ENCODE assay signal across 34 mouse cellular contexts in the genomic region with DNA sequence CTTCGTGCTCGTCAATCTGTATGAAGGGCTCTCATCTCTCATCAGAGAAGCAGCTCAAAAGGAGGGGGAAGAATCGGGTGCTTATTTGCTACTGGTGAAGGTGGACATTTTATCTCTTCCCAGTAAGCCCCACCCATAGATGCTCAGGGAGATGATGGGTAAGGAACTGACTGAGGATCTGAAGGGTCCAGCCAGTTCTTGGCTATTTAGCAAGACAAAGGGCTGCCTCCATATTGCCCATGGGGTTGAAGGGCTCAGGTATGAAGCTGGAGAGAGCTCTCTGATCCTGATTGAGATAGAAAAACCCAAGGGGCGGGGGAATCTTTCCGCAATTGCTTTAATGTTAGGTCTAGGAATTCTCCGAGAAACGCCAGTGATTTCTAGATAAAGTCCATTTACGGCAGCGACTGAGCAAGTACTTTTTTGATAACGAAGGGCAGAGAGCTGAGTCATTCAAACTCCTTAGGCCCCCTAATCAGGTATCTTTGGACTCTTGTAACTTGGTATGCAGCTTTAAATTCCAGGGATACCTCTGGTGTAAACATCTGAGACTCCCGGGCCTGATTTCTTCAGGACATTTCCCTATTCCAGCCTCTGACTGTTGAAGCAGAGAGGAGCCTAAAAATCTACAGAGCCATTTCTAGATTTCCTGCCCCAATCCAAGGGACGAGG. TPM values are rescaled to one million over a fixed set of nuclear protein-coding genes. Genes with fewer than 3 reads are reported as not detected.
DNase-seq lines count a peak whose midpoint lies in the region; ATAC-seq lines count a peak whose summit lies in the region.
"Had no signal": no experiment of that assay in that cellular context is flagged by ENCODE, and none has a peak within 500 bp of the region (broad histone marks: within the 10 kb centered on the region; RNA-seq: fewer than 3 reads in every experiment).

No protein-coding gene starts in this region.

- no peak for ATAC-seq in heart, embryonic 13.5 days (ENCODE audit: extremely low read depth, insufficient number of reproducible peaks, low FRiP score, low TSS enrichment)
- peak; percentile 73 for ATAC-seq in intestine, embryonic 15.5 days
- ATAC-seq in midbrain, embryonic 15.5 days (replicated peaks), result no peak
- ATAC-seq: forebrain, postnatal 0 days; hindbrain, postnatal 0 days had no signal

- peaks cover 9% of the 10 kb centered on the region for H3K4me1 ChIP-seq in heart, embryonic 13.5 days
- no peaks in the 10 kb centered on the region for H3K4me1 ChIP-seq in intestine, embryonic 15.5 days (replicated peaks)
- H3K4me1 ChIP-seq in midbrain, embryonic 15.5 days, result no peaks in the 10 kb centered on the region
- H3K4me1 ChIP-seq: embryonic facial prominence, embryonic 13.5 days; hindbrain, embryonic 12.5 days; limb, embryonic 13.5 days; neural tube, embryonic 12.5 days had no signal

- peak overlapping the region; percentile 37 for H3K4me2 ChIP-seq in heart, embryonic 13.5 days
- peak overlapping the region; percentile 24 for H3K4me2 ChIP-seq in intestine, embryonic 15.5 days (replicated peaks)
- H3K4me2 ChIP-seq in midbrain, embryonic 15.5 days, result no peak overlapping the region
- H3K4me2 ChIP-seq: embryonic facial prominence, embryonic 13.5 days; hindbrain, embryonic 12.5 days; kidney, embryonic 15.5 days; limb, embryonic 13.5 days; liver, embryonic 11.5 days; midbrain, embryonic 11.5 days; neural tube, embryonic 12.5 days had no signal

- H3K9me3 ChIP-seq in heart, embryonic 13.5 days, result no peaks in the 10 kb centered on the region
- H3K9me3 ChIP-seq in intestine, embryonic 15.5 days, result no peaks in the 10 kb centered on the region
- no peaks in the 10 kb centered on the region for H3K9me3 ChIP-seq in midbrain, embryonic 15.5 days
- H3K9me3 ChIP-seq: embryonic facial prominence, embryonic 13.5 days; forebrain, embryonic 10.5 days; hindbrain, embryonic 12.5 days; kidney, embryonic 15.5 days; limb, embryonic 13.5 days; neural tube, embryonic 12.5 days had no signal

- 23% methylated on average over 12 of the region's 12 CpGs for WGBS in heart, embryonic 13.5 days
- 39% methylated on average over 12 of the region's 12 CpGs for WGBS in intestine, embryonic 15.5 days
- 72% methylated on average over 12 of the region's 12 CpGs for WGBS in midbrain, embryonic 15.5 days

- DNase-seq in heart, adult 8-10 months (ENCODE audit: low spot score), result no peak
- peak; percentile 18 for DNase-seq in lung, postnatal 36 days
- no peak for DNase-seq in lung, adult 18-20 months
- DNase-seq in testis, postnatal 14 days (ENCODE audit: low spot score), result no peak
- DNase-seq: adrenal gland, postnatal 25 days; cerebellum, adult 11-12 months; cerebellum, adult 9-11 months; embryo, embryonic 11 days; forebrain, postnatal 0 days; gastrocnemius, postnatal 10 days; heart, postnatal 36 days; kidney, adult 11 months; kidney, postnatal 36 days; lung, postnatal 10 days; right cerebral cortex, adult 18-20 months; spleen, adult 18-20 months; thymus, adult 18-20 months; thymus, postnatal 25 days had no signal

- H3K9ac ChIP-seq in heart, embryonic 13.5 days, result no peak overlapping the region
- H3K9ac ChIP-seq in intestine, embryonic 15.5 days, result no peak overlapping the region
- no peak overlapping the region for H3K9ac ChIP-seq in midbrain, embryonic 15.5 days
- H3K9ac ChIP-seq: embryonic facial prominence, embryonic 13.5 days; forebrain, postnatal 0 days; hindbrain, embryonic 12.5 days; kidney, embryonic 15.5 days; limb, embryonic 13.5 days; neural tube, embryonic 12.5 days had no signal

- H3K27ac ChIP-seq in heart, embryonic 13.5 days (replicated peaks), result no peak overlapping the region
- no peak overlapping the region for H3K27ac ChIP-seq in intestine, embryonic 15.5 days
- no peak overlapping the region for H3K27ac ChIP-seq in midbrain, embryonic 15.5 days
- H3K27ac ChIP-seq: embryonic facial prominence, embryonic 13.5 days; forebrain, embryonic 10.5 days; hindbrain, embryonic 12.5 days; hindbrain, postnatal 0 days; kidney, embryonic 15.5 days; limb, embryonic 13.5 days; neural tube, embryonic 12.5 days had no signal

- no peaks in the 10 kb centered on the region for H3K36me3 ChIP-seq in heart, embryonic 13.5 days
- no peaks in the 10 kb centered on the region for H3K36me3 ChIP-seq in intestine, embryonic 15.5 days
- H3K36me3 ChIP-seq in midbrain, embryonic 15.5 days (replicated peaks), result no peaks in the 10 kb centered on the region
- H3K36me3 ChIP-seq: embryonic facial prominence, embryonic 13.5 days; forebrain, embryonic 10.5 days; hindbrain, embryonic 12.5 days; kidney, embryonic 15.5 days; limb, embryonic 13.5 days; neural tube, embryonic 12.5 days had no signal

- H3K27me3 ChIP-seq in heart, embryonic 13.5 days (replicated peaks), result no peaks in the 10 kb centered on the region
- no peaks in the 10 kb centered on the region; the same call in 1 of the 2 replicates for H3K27me3 ChIP-seq in intestine, embryonic 15.5 days (replicated peaks)
- no peaks in the 10 kb centered on the region for H3K27me3 ChIP-seq in midbrain, embryonic 15.5 days (replicated peaks)
- H3K27me3 ChIP-seq: embryonic facial prominence, embryonic 13.5 days; hindbrain, embryonic 12.5 days; limb, embryonic 13.5 days; neural tube, embryonic 12.5 days had no signal

- no peak overlapping the region for H3K4me3 ChIP-seq in heart, embryonic 13.5 days
- no peak overlapping the region for H3K4me3 ChIP-seq in intestine, embryonic 15.5 days (replicated peaks)
- H3K4me3 ChIP-seq in midbrain, embryonic 15.5 days, result no peak overlapping the region
- H3K4me3 ChIP-seq: embryonic facial prominence, embryonic 13.5 days; forebrain, embryonic 10.5 days; hindbrain, embryonic 12.5 days; kidney, embryonic 15.5 days; limb, embryonic 13.5 days; myocyte; neural tube, embryonic 12.5 days had no signal

RNA-seq across cellular contexts. Expression of a gene that starts 4.8 kb away (rescaled TPM):
- polyA plus RNA-seq in heart, embryonic 13.5 days (2015; fragmentation: Nextera tagmentation; extraction: Ambion mirVana), result not detected in 2 replicates
- total RNA-seq in heart, adult 8-10 months (2022), result not detected
- polyA plus RNA-seq in intestine, embryonic 15.5 days (2015; fragmentation: Nextera tagmentation; extraction: Ambion mirVana), result not detected in 2 replicates
- polyA plus RNA-seq in midbrain, embryonic 15.5 days (2015; fragmentation: Nextera tagmentation; extraction: Ambion mirVana), result 2.1 and 2.4 TPM in 2 replicates
- total RNA-seq: gastrocnemius, postnatal 10 days; heart, postnatal 36 days; megakaryocyte, adult 5-6 weeks had no signal
- polyA plus RNA-seq: embryonic facial prominence, embryonic 13.5 days; liver, embryonic 11.5 days; liver, embryonic 16.5 days; midbrain, embryonic 11.5 days; myocyte; neural tube, embryonic 12.5 days; stomach, embryonic 16.5 days had no signal

RNA-seq across cellular contexts. Expression of a gene that starts 29.8 kb away (rescaled TPM):
- 3.9 and 4.1 TPM in 2 replicates for polyA plus RNA-seq in heart, embryonic 13.5 days (2015; fragmentation: Nextera tagmentation; extraction: Ambion mirVana)
- 10 to 100 TPM; 16.4 to 24.8 (median 21.4) TPM for total RNA-seq in heart, adult 8-10 months (2022)
- 4.0 and 4.4 TPM in 2 replicates for polyA plus RNA-seq in intestine, embryonic 15.5 days (2015; fragmentation: Nextera tagmentation; extraction: Ambion mirVana)
- 3.9 and 4.1 TPM in 2 replicates for polyA plus RNA-seq in midbrain, embryonic 15.5 days (2015; fragmentation: Nextera tagmentation; extraction: Ambion mirVana)
